Mouse (Mus musculus): ENCODE data around the gene Adarb2. TPM values are rescaled to one million over a fixed set of nuclear protein-coding genes. Genes with fewer than 3 reads are reported as not detected.

The Adarb2 gene
- polyA plus RNA-seq, 1 experiment from 2014 or later = 24.7 TPM

- Histone ChIP-seq H3K4me3 (replicated peaks) (no peak overlapping the region), H3K27ac (replicated peaks) (no peak overlapping the region), H3K9ac (replicated peaks) (no peak overlapping the region), H3K4me2 (no peak overlapping the region), H3K4me1 (no peaks in the 10 kb centered on the region; the same call in 1 of the 2 replicates), H3K36me3 (no peaks in the 10 kb centered on the region), H3K9me3 (replicated peaks) (no peaks in the 10 kb centered on the region), H3K27me3 (replicated peaks) (no peaks in the 10 kb centered on the region)
- ATAC-seq (ENCODE audit: low FRiP score) = no peak
- WGBS = 83% methylated on average over 14 of the region's 14 CpGs
These were observed 581.8 kb downstream of the Adarb2 start for GRCm38 (mm10) chr13:8784308-8785061.

GRCm38 (mm10) chr13:8785185-8785584 lies 582.5 kb downstream of the Adarb2 start:
- peak; percentile 65; the same call in 1 of the 2 replicates for ATAC-seq (ENCODE audit: low FRiP score)
- no peak overlapping the region for H3K27ac ChIP-seq (replicated peaks)
- no peaks in the 10 kb centered on the region for H3K27me3 ChIP-seq (replicated peaks)
- H3K4me2 ChIP-seq = peak overlapping the region; percentile 31
- no peak overlapping the region for H3K4me3 ChIP-seq (replicated peaks)
- H3K9ac ChIP-seq (replicated peaks) = no peak overlapping the region
- H3K36me3 ChIP-seq = no peaks in the 10 kb centered on the region
- 33% methylated on average over 9 of the region's 9 CpGs for WGBS
- no peaks in the 10 kb centered on the region; the same call in 1 of the 2 replicates for H3K4me1 ChIP-seq
- no peaks in the 10 kb centered on the region for H3K9me3 ChIP-seq (replicated peaks)

GRCm38 (mm10) chr13:8793217-8793616 lies 590.6 kb downstream of the Adarb2 start:
- H3K4me3 ChIP-seq (replicated peaks) = no peak overlapping the region
- 63% methylated on average over 8 of the region's 8 CpGs for WGBS
- H3K27ac ChIP-seq (replicated peaks) = no peak overlapping the region
- no peak overlapping the region for H3K4me2 ChIP-seq
- 0 out of 2 replicates have a peak, but pooled peaks cover 4% of the 10 kb centered on the region for H3K4me1 ChIP-seq
- no peaks in the 10 kb centered on the region for H3K27me3 ChIP-seq (replicated peaks)
- ATAC-seq (ENCODE audit: low FRiP score) = no peak
- H3K9ac ChIP-seq (replicated peaks) = no peak overlapping the region
- H3K9me3 ChIP-seq (replicated peaks) = no peaks in the 10 kb centered on the region
- H3K36me3 ChIP-seq = no peaks in the 10 kb centered on the region

- ATAC-seq (ENCODE audit: low FRiP score) = no peak
- Histone ChIP-seq H3K4me2 (no peak overlapping the region), H3K27ac (replicated peaks) (no peak overlapping the region), H3K4me3 (replicated peaks) (no peak overlapping the region), H3K36me3 (peaks cover 8% of the 10 kb centered on the region; the same call in 1 of the 2 replicates), H3K9me3 (replicated peaks) (no peaks in the 10 kb centered on the region), H3K4me1 (no peaks in the 10 kb centered on the region), H3K9ac (replicated peaks) (no peak overlapping the region), H3K27me3 (replicated peaks) (no peaks in the 10 kb centered on the region)
- WGBS = 74% methylated on average over 6 of the region's 6 CpGs
These were observed 597.9 kb downstream of the Adarb2 start for GRCm38 (mm10) chr13:8800576-8800975.

GRCm38 (mm10) chr13:8805931-8806330 lies 603.3 kb downstream of the Adarb2 start:
- no peaks in the 10 kb centered on the region for H3K4me1 ChIP-seq
- WGBS = 100% methylated on average over 2 of the region's 2 CpGs
- H3K27ac ChIP-seq (replicated peaks) = no peak overlapping the region
- no peak for ATAC-seq (ENCODE audit: low FRiP score)
- no peak overlapping the region for H3K4me3 ChIP-seq (replicated peaks)
- H3K27me3 ChIP-seq (replicated peaks) = no peaks in the 10 kb centered on the region
- no peak overlapping the region for H3K4me2 ChIP-seq
- H3K36me3 ChIP-seq = peaks cover 13% of the 10 kb centered on the region; the same call in 1 of the 2 replicates
- no peak overlapping the region for H3K9ac ChIP-seq (replicated peaks)
- H3K9me3 ChIP-seq (replicated peaks) = no peaks in the 10 kb centered on the region
